Mouse (Mus musculus): ENCODE measurements around the gene Fam20c. TPM values are rescaled to one million over a fixed set of nuclear protein-coding genes. Genes with fewer than 3 reads are reported as not detected.

The Fam20c gene
- polyA plus RNA-seq, 1 experiment from 2014 or later: 10.4 TPM

- WGBS: 90% methylated on average over 4 of the region's 4 CpGs
- H3K4me1 ChIP-seq (replicated peaks; ENCODE audit: control insufficient read depth, insufficient read depth, low read length): peaks cover under 1% of the 10 kb centered on the region; the same call in 1 of the 2 replicates
- H3K4me2 ChIP-seq (ENCODE audit: low read length): no peak overlapping the region
- no peak overlapping the region for H3K4me3 ChIP-seq (ENCODE audit: low read depth, low read length)
- ATAC-seq (replicated peaks; ENCODE audit: low FRiP score, low TSS enrichment, low read depth): no peak
- no peak overlapping the region for H3K27ac ChIP-seq (ENCODE audit: low read depth)
- no peak overlapping the region for H3K9ac ChIP-seq (ENCODE audit: low read length)
- H3K9me3 ChIP-seq (ENCODE audit: control insufficient read depth, low read length): no peaks in the 10 kb centered on the region
- H3K27me3 ChIP-seq (replicated peaks; ENCODE audit: control insufficient read depth, insufficient read depth, low read length): no peaks in the 10 kb centered on the region
- H3K36me3 ChIP-seq (ENCODE audit: control insufficient read depth, insufficient read depth, low read length): 0 out of 2 replicates have a peak, but pooled peaks cover 3% of the 10 kb centered on the region
- DNase-seq (ENCODE audit: low spot score): no peak
Observed at GRCm38 (mm10) chr5:138762361-138762760, 8.0 kb downstream of the Fam20c start.

DNA sequence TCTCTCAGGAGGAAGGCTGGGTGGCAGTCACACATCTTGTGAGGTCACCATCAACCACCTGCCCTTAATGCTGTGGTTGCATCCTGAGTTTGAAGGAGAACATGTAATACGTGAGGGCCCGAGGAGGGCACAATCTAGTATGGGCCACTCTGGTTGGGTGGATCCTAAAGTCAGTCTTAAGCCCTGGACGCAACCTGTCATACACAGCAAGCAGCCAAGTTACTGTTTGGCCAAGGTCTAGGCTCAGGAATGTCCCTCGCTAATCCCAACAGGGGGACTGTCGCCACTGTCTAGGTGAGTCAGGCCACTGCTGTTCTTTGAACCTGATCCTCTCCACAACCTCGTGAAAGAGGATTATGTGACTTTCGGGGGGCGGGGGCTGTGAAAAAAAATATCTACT is 10.3 kb downstream of the Fam20c start:
- DNase-seq (ENCODE audit: low spot score): no peak
- H3K9me3 ChIP-seq (ENCODE audit: control insufficient read depth, low read length): no peaks in the 10 kb centered on the region
- H3K4me2 ChIP-seq (ENCODE audit: low read length): no peak overlapping the region
- H3K27me3 ChIP-seq (replicated peaks; ENCODE audit: control insufficient read depth, insufficient read depth, low read length): no peaks in the 10 kb centered on the region
- no peaks in the 10 kb centered on the region; the same call in 1 of the 2 replicates for H3K4me1 ChIP-seq (replicated peaks; ENCODE audit: control insufficient read depth, insufficient read depth, low read length)
- no peak overlapping the region for H3K4me3 ChIP-seq (ENCODE audit: low read depth, low read length)
- no peak overlapping the region for H3K27ac ChIP-seq (ENCODE audit: low read depth)
- ATAC-seq (replicated peaks; ENCODE audit: low FRiP score, low TSS enrichment, low read depth): no peak
- WGBS: 84% methylated on average over 8 of the region's 8 CpGs
- H3K36me3 ChIP-seq (ENCODE audit: control insufficient read depth, insufficient read depth, low read length): 0 out of 2 replicates have a peak, but pooled peaks cover 3% of the 10 kb centered on the region
- H3K9ac ChIP-seq (ENCODE audit: low read length): no peak overlapping the region

GRCm38 (mm10) chr5:138767650-138768049 is 13.3 kb downstream of the Fam20c start:
- Histone ChIP-seq H3K36me3 (ENCODE audit: control insufficient read depth, insufficient read depth, low read length) (0 out of 2 replicates have a peak, but pooled peaks cover 3% of the 10 kb centered on the region), H3K27ac (ENCODE audit: low read depth) (no peak overlapping the region), H3K9ac (ENCODE audit: low read length) (no peak overlapping the region), H3K9me3 (ENCODE audit: control insufficient read depth, low read length) (no peaks in the 10 kb centered on the region), H3K4me3 (ENCODE audit: low read depth, low read length) (no peak overlapping the region), H3K4me2 (ENCODE audit: low read length) (no peak overlapping the region), H3K4me1 (replicated peaks; ENCODE audit: control insufficient read depth, insufficient read depth, low read length) (no peaks in the 10 kb centered on the region; the same call in 1 of the 2 replicates), H3K27me3 (replicated peaks; ENCODE audit: control insufficient read depth, insufficient read depth, low read length) (no peaks in the 10 kb centered on the region)
- ATAC-seq (replicated peaks; ENCODE audit: low FRiP score, low TSS enrichment, low read depth) (no peak), DNase-seq (ENCODE audit: low spot score) (no peak)
- 86% methylated on average over 11 of the region's 11 CpGs for whole genome bisulfite sequencing

DNA sequence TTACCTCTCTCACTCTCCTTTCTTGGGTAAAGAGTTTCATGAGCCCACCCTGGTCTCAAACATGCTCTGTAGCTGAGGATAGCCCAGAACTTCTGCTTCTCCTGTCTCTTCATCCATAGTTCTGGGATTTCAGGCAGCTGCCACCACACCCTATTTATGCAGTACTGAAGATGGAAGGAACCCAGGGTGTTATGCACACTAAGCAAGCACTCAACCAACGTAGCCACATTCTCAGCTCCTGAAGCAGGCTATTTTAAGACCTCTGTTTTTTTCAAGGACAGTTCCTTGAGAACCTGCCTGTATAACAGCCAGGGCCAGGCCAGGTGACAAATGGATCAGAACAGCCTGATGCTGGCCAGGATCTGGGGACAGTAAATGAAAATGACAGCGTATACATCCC is 14.4 kb downstream of the Fam20c start:
- Histone ChIP-seq H3K4me3 (ENCODE audit: low read depth, low read length) (no peak overlapping the region), H3K4me1 (replicated peaks; ENCODE audit: control insufficient read depth, insufficient read depth, low read length) (no peaks in the 10 kb centered on the region; the same call in 1 of the 2 replicates), H3K36me3 (ENCODE audit: control insufficient read depth, insufficient read depth, low read length) (0 out of 2 replicates have a peak, but pooled peaks cover 3% of the 10 kb centered on the region), H3K27me3 (replicated peaks; ENCODE audit: control insufficient read depth, insufficient read depth, low read length) (no peaks in the 10 kb centered on the region), H3K27ac (ENCODE audit: low read depth) (no peak overlapping the region), H3K9me3 (ENCODE audit: control insufficient read depth, low read length) (no peaks in the 10 kb centered on the region), H3K9ac (ENCODE audit: low read length) (no peak overlapping the region), H3K4me2 (ENCODE audit: low read length) (no peak overlapping the region)
- ATAC-seq (replicated peaks; ENCODE audit: low FRiP score, low TSS enrichment, low read depth) (no peak), DNase-seq (ENCODE audit: low spot score) (no peak)
- 69% methylated on average over 2 of the region's 2 CpGs for WGBS

- Histone ChIP-seq H3K27me3 (replicated peaks; ENCODE audit: control insufficient read depth, insufficient read depth, low read length) (no peaks in the 10 kb centered on the region), H3K36me3 (ENCODE audit: control insufficient read depth, insufficient read depth, low read length) (0 out of 2 replicates have a peak, but pooled peaks cover 3% of the 10 kb centered on the region), H3K4me2 (ENCODE audit: low read length) (no peak overlapping the region), H3K27ac (ENCODE audit: low read depth) (no peak overlapping the region), H3K9me3 (ENCODE audit: control insufficient read depth, low read length) (no peaks in the 10 kb centered on the region), H3K9ac (ENCODE audit: low read length) (no peak overlapping the region), H3K4me3 (ENCODE audit: low read depth, low read length) (no peak overlapping the region), H3K4me1 (replicated peaks; ENCODE audit: control insufficient read depth, insufficient read depth, low read length) (no peaks in the 10 kb centered on the region; the same call in 1 of the 2 replicates)
- ATAC-seq (replicated peaks; ENCODE audit: low FRiP score, low TSS enrichment, low read depth) (no peak), DNase-seq (ENCODE audit: low spot score) (no peak)
- 55% methylated on average over 5 of the region's 5 CpGs for WGBS
Observed at GRCm38 (mm10) chr5:138769126-138769525, 14.8 kb downstream of the Fam20c start.

GRCm38 (mm10) chr5:138775096-138775495 is 20.8 kb downstream of the Fam20c start:
- no peak overlapping the region for H3K4me2 ChIP-seq (ENCODE audit: low read length)
- no peak for DNase-seq (ENCODE audit: low spot score)
- peaks cover 13% of the 10 kb centered on the region for H3K4me1 ChIP-seq (replicated peaks; ENCODE audit: control insufficient read depth, insufficient read depth, low read length)
- H3K9ac ChIP-seq (ENCODE audit: low read length): no peak overlapping the region
- H3K4me3 ChIP-seq (ENCODE audit: low read depth, low read length): no peak overlapping the region
- no peaks in the 10 kb centered on the region for H3K27me3 ChIP-seq (replicated peaks; ENCODE audit: control insufficient read depth, insufficient read depth, low read length)
- H3K36me3 ChIP-seq (ENCODE audit: control insufficient read depth, insufficient read depth, low read length): no peaks in the 10 kb centered on the region
- no peak for ATAC-seq (replicated peaks; ENCODE audit: low FRiP score, low TSS enrichment, low read depth)
- no peak overlapping the region for H3K27ac ChIP-seq (ENCODE audit: low read depth)
- WGBS: 91% methylated on average over 5 of the region's 5 CpGs
- no peaks in the 10 kb centered on the region for H3K9me3 ChIP-seq (ENCODE audit: control insufficient read depth, low read length)

- 0 out of 2 replicates have a peak, but pooled peaks have one; percentile 33 for ATAC-seq (replicated peaks; ENCODE audit: low FRiP score, low TSS enrichment, low read depth)
- H3K27ac ChIP-seq (ENCODE audit: low read depth): no peak overlapping the region
- 53% methylated on average over 1 of the region's 1 CpGs for WGBS
- H3K9me3 ChIP-seq (ENCODE audit: control insufficient read depth, low read length): no peaks in the 10 kb centered on the region
- no peak for DNase-seq (ENCODE audit: low spot score)
- H3K4me1 ChIP-seq (replicated peaks; ENCODE audit: control insufficient read depth, insufficient read depth, low read length): peaks cover 19% of the 10 kb centered on the region
- no peaks in the 10 kb centered on the region for H3K27me3 ChIP-seq (replicated peaks; ENCODE audit: control insufficient read depth, insufficient read depth, low read length)
- H3K36me3 ChIP-seq (ENCODE audit: control insufficient read depth, insufficient read depth, low read length): no peaks in the 10 kb centered on the region
- H3K9ac ChIP-seq (ENCODE audit: low read length): no peak overlapping the region
- no peak overlapping the region for H3K4me2 ChIP-seq (ENCODE audit: low read length)
- no peak overlapping the region for H3K4me3 ChIP-seq (ENCODE audit: low read depth, low read length)
Observed at GRCm38 (mm10) chr5:138776346-138776745, 22.0 kb downstream of the Fam20c start.

- ATAC-seq (replicated peaks; ENCODE audit: low FRiP score, low TSS enrichment, low read depth) (peak; percentile 59; the same call in 1 of the 2 replicates), DNase-seq (ENCODE audit: low spot score) (no peak)
- Histone ChIP-seq H3K9ac (ENCODE audit: low read length) (no peak overlapping the region), H3K36me3 (ENCODE audit: control insufficient read depth, insufficient read depth, low read length) (no peaks in the 10 kb centered on the region), H3K4me3 (ENCODE audit: low read depth, low read length) (no peak overlapping the region), H3K9me3 (ENCODE audit: control insufficient read depth, low read length) (no peaks in the 10 kb centered on the region), H3K4me1 (replicated peaks; ENCODE audit: control insufficient read depth, insufficient read depth, low read length) (peaks cover 19% of the 10 kb centered on the region), H3K27me3 (replicated peaks; ENCODE audit: control insufficient read depth, insufficient read depth, low read length) (no peaks in the 10 kb centered on the region), H3K4me2 (ENCODE audit: low read length) (no peak overlapping the region), H3K27ac (ENCODE audit: low read depth) (0 out of 2 replicates have a peak overlapping the region, but pooled peaks have one; percentile 9)
- WGBS: 57% methylated on average over 9 of the region's 9 CpGs
Observed at GRCm38 (mm10) chr5:138778731-138779463, 24.6 kb downstream of the Fam20c start.

DNA sequence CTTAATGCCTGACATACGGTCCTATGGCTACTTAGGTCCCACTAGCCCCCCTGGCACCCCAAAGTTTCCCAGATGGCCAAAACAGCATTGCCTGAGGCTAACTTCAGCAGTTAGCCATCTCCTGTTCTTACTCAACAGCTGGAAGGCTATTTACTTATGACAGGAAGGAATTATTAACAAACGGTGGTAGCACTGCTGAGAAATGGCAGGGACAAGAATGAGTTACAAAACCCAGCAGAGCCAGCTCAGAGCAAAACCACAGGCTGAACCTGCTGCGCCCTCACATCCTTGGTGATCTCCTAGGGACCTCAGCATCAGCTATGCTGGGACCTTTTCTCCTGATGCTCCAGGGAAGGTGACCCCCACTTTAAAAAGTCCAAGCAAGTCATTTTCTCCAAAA is 25.3 kb downstream of the Fam20c start:
- Histone ChIP-seq H3K4me1 (replicated peaks; ENCODE audit: control insufficient read depth, insufficient read depth, low read length) (peaks cover 19% of the 10 kb centered on the region), H3K27ac (ENCODE audit: low read depth) (no peak overlapping the region), H3K27me3 (replicated peaks; ENCODE audit: control insufficient read depth, insufficient read depth, low read length) (no peaks in the 10 kb centered on the region), H3K9me3 (ENCODE audit: control insufficient read depth, low read length) (no peaks in the 10 kb centered on the region), H3K9ac (ENCODE audit: low read length) (no peak overlapping the region), H3K4me3 (ENCODE audit: low read depth, low read length) (no peak overlapping the region), H3K36me3 (ENCODE audit: control insufficient read depth, insufficient read depth, low read length) (no peaks in the 10 kb centered on the region), H3K4me2 (ENCODE audit: low read length) (no peak overlapping the region)
- WGBS: 42% methylated on average over 3 of the region's 3 CpGs
- DNase-seq (ENCODE audit: low spot score): no peak
- no peak for ATAC-seq (replicated peaks; ENCODE audit: low FRiP score, low TSS enrichment, low read depth)

Measured in intestine, embryonic 14.5 days (tissue).